Mouse (Mus musculus) hindbrain, embryonic 11.5 days (tissue): ENCODE data around the gene Capn11. TPM values are rescaled to one million over a fixed set of nuclear protein-coding genes. Genes with fewer than 3 reads are reported as not detected.

Experiments
- ATAC-seq: fragments of 200-750 bp; cut with Nextera tagmentation; 2 replicates; pipeline ENCODE4 v1.8.0; 2017; ENCODE audit warnings: mild to moderate bottlenecking, moderate TSS enrichment, moderate library complexity; ENCODE audit not compliant: low FRiP score
- DNase-seq: peaks from one replicate; pipeline ENCODE4 v3.0.0-alpha.2; 2015; ENCODE audit warnings: low spot score
- H3K27ac ChIP-seq: fragments of 300-500 bp; sonication (generic); 2 replicates; pipeline ENCODE4 v1.5.1; 2014; ENCODE audit warnings: mild to moderate bottlenecking, low read depth, low read length
- H3K27me3 ChIP-seq: fragments of 300-500 bp; sonication (generic); 2 replicates; pipeline ENCODE4 v1.6.1; 2014; ENCODE audit warnings: mild to moderate bottlenecking, low read length, moderate library complexity, mixed read lengths; ENCODE audit not compliant: control insufficient read depth, insufficient read depth
- H3K36me3 ChIP-seq: fragments of 300-500 bp; sonication (generic); 2 replicates; pipeline ENCODE4 v1.6.1; 2014; ENCODE audit warnings: mild to moderate bottlenecking, low read length, moderate library complexity, mixed read lengths; ENCODE audit not compliant: control insufficient read depth, insufficient read depth
- H3K4me1 ChIP-seq: fragments of 300-500 bp; sonication (generic); replicated peaks from 2 replicates; pipeline ENCODE4 v1.6.1; 2014; ENCODE audit warnings: low read length, mixed read lengths; ENCODE audit not compliant: control insufficient read depth, insufficient read depth
- H3K4me2 ChIP-seq: fragments of 300-500 bp; sonication (generic); replicated peaks from 2 replicates; pipeline ENCODE4 v1.6.1; 2014; ENCODE audit warnings: mild to moderate bottlenecking, low read depth, low read length
- H3K4me3 ChIP-seq: fragments of 300-500 bp; sonication (generic); 2 replicates; pipeline ENCODE4 v1.5.1; 2014; ENCODE audit warnings: low read depth, low read length
- H3K9ac ChIP-seq: fragments of 300-500 bp; sonication (generic); 2 replicates; pipeline ENCODE4 v1.6.1; 2014; ENCODE audit warnings: low read depth, low read length
- H3K9me3 ChIP-seq: fragments of 300-500 bp; sonication (generic); 2 replicates; pipeline ENCODE4 v1.6.1; 2016; ENCODE audit warnings: low read length; ENCODE audit not compliant: control insufficient read depth
- WGBS: fragments of 180-500 bp; shearing (Covaris S2); extraction: QIAGEN DNeasy Blood & Tissue Kit; methylation state at CpG from one replicate; pipeline ENCODE4 v1.1.7; 2014; 5-methylcytosine and 5-hydroxymethylcytosine counted together
- polyA plus RNA-seq: library from polyadenylated mRNA; unstranded; fragments of >200 nt; fragmentation: Nextera tagmentation; extraction: Ambion mirVana; gene quantifications from 2 replicates; pipeline ENCODE4 v1.2.1, GENCODE M21; 2014

Capn11 gene
- polyA plus RNA-seq, 1 experiment from 2014 or later, result 0.79 TPM

DNA sequence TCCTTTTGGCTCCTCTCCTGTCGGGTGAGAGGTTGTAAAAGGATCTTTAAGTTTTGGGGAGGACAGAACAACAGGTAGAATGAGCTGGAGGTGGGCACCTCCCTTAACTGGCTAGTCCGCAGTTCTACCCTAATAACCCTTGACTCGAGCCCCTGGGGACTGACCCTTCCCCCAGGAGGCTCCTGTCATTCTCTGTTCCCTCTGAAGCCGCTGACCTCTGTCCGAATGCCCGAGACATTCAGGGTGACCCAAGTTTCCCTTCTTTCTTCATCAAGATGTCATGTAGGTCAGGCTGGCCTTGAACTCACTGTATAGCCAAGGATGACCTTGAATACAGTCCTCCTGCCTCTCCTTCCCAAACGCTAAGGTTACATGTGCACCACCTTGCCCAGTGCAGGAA, 70.8 kb downstream of the Capn11 start:
- Histone ChIP-seq H3K27me3 (no peaks in the 10 kb centered on the region), H3K27ac (no peak overlapping the region), H3K9ac (no peak overlapping the region), H3K36me3 (no peaks in the 10 kb centered on the region), H3K4me2 (no peak overlapping the region), H3K9me3 (no peaks in the 10 kb centered on the region), H3K4me1 (peaks cover 5% of the 10 kb centered on the region), H3K4me3 (no peak overlapping the region)
- ATAC-seq (no peak), DNase-seq (no peak)
- WGBS, result 92% methylated on average over 7 of the region's 7 CpGs

DNA sequence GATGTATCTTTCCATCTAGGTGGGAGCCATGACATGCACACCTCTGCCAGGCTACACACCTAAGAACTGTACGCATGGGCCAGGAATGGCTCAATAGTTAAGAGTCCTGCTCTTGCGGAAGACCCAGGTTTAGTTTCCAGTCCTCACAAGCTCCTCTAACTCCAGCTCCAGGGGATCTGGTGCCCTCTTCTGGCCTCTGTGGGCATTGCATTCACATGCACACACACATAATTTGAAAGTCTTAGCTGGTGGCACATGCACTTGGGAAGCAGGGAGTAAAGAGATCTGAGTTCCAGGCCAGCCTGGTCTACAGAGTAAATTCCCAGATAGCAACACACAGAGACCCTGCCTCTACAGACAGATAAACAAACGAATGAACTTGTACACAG, 72.7 kb downstream of the Capn11 start:
- H3K27ac ChIP-seq, result no peak overlapping the region
- ATAC-seq (no peak), DNase-seq (peak; percentile 40)
- no peaks in the 10 kb centered on the region for H3K9me3 ChIP-seq
- no peaks in the 10 kb centered on the region for H3K36me3 ChIP-seq
- no peak overlapping the region for H3K4me3 ChIP-seq
- WGBS, result 96% methylated on average over 3 of the region's 3 CpGs
- no peaks in the 10 kb centered on the region for H3K27me3 ChIP-seq
- 0 out of 2 replicates have a peak, but pooled peaks cover 4% of the 10 kb centered on the region for H3K4me1 ChIP-seq
- H3K9ac ChIP-seq, result no peak overlapping the region
- no peak overlapping the region for H3K4me2 ChIP-seq

GRCm38 (mm10) chr17:45585725-45586448, 73.2 kb downstream of the Capn11 start:
- H3K4me3 ChIP-seq, result no peak overlapping the region
- 64% methylated on average over 23 of the region's 23 CpGs for WGBS
- H3K9ac ChIP-seq, result no peak overlapping the region
- H3K27me3 ChIP-seq, result no peaks in the 10 kb centered on the region
- 0 out of 2 replicates have a peak, but pooled peaks cover 4% of the 10 kb centered on the region for H3K4me1 ChIP-seq
- no peaks in the 10 kb centered on the region for H3K9me3 ChIP-seq
- peak overlapping the region; percentile 39 for H3K27ac ChIP-seq
- no peaks in the 10 kb centered on the region for H3K36me3 ChIP-seq
- ATAC-seq, result no peak
- DNase-seq, result no peak
- H3K4me2 ChIP-seq, result no peak overlapping the region

- Histone ChIP-seq H3K27me3 (no peaks in the 10 kb centered on the region), H3K36me3 (no peaks in the 10 kb centered on the region), H3K9me3 (no peaks in the 10 kb centered on the region), H3K9ac (no peak overlapping the region), H3K27ac (peak overlapping the region; percentile 37), H3K4me3 (no peak overlapping the region), H3K4me2 (no peak overlapping the region), H3K4me1 (0 out of 2 replicates have a peak, but pooled peaks cover 4% of the 10 kb centered on the region)
- DNase-seq (peak; percentile 90), ATAC-seq (peak; percentile 75)
- 14% methylated on average over 14 of the region's 14 CpGs for WGBS
Observed at GRCm38 (mm10) chr17:45584939-45585678, 74.0 kb downstream of the Capn11 start.

GRCm38 (mm10) chr17:45584096-45584896, 74.8 kb downstream of the Capn11 start:
- no peak overlapping the region for H3K4me2 ChIP-seq
- 0 out of 2 replicates have a peak, but pooled peaks cover 4% of the 10 kb centered on the region for H3K4me1 ChIP-seq
- DNase-seq (no peak), ATAC-seq (peak; percentile 17; the same call in 1 of the 2 replicates)
- no peaks in the 10 kb centered on the region for H3K9me3 ChIP-seq
- H3K36me3 ChIP-seq, result no peaks in the 10 kb centered on the region
- H3K27ac ChIP-seq, result 0 out of 2 replicates have a peak overlapping the region, but pooled peaks have one; percentile 37
- whole genome bisulfite sequencing, result 48% methylated on average over 12 of the region's 12 CpGs
- H3K27me3 ChIP-seq, result no peaks in the 10 kb centered on the region
- H3K9ac ChIP-seq, result no peak overlapping the region
- H3K4me3 ChIP-seq, result no peak overlapping the region

DNA sequence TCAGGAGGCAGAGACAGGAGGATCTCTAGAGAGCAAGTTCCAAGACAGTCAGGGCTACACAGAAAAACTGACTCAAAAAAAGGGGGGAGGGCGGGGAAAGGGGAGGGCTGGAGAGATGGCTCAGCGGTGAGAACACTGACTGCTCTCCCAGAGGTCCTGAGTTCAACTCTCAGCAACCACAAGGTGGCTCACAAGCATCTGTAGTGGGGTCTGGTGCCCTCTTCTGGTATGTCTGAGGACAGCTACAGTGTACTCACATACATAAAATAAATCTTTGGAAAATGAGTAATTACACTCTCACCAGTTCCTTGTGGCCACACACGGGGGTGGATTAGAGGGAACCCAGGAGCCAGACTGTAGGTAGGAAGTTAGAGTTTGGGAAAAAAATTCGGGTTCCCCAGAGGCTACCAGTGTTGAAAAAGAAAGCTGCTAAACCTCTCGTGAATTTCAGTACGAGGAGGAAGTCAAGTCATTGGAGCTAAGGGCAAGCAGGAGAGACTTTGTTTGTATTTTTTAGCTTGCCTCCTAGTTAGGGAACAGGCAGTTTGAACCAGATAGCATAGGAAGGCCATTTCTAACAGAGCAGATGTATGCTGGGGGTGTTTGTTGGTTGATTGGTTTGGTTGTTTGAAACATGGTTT, 76.3 kb downstream of the Capn11 start:
- H3K27ac ChIP-seq, result no peak overlapping the region
- H3K4me2 ChIP-seq, result no peak overlapping the region
- H3K9ac ChIP-seq, result no peak overlapping the region
- DNase-seq, result no peak
- H3K27me3 ChIP-seq, result no peaks in the 10 kb centered on the region
- no peaks in the 10 kb centered on the region for H3K9me3 ChIP-seq
- 72% methylated on average over 6 of the region's 6 CpGs for WGBS
- no peaks in the 10 kb centered on the region for H3K36me3 ChIP-seq
- no peak overlapping the region for H3K4me3 ChIP-seq
- 0 out of 2 replicates have a peak, but pooled peaks cover 4% of the 10 kb centered on the region for H3K4me1 ChIP-seq
- no peak for ATAC-seq

- Histone ChIP-seq H3K27ac (no peak overlapping the region), H3K9me3 (no peaks in the 10 kb centered on the region), H3K4me2 (no peak overlapping the region), H3K9ac (no peak overlapping the region), H3K27me3 (no peaks in the 10 kb centered on the region), H3K36me3 (no peaks in the 10 kb centered on the region), H3K4me1 (0 out of 2 replicates have a peak, but pooled peaks cover 4% of the 10 kb centered on the region), H3K4me3 (no peak overlapping the region)
- ATAC-seq, result no peak
- DNase-seq, result no peak
- 91% methylated on average over 6 of the region's 6 CpGs for WGBS
Observed at GRCm38 (mm10) chr17:45582188-45582587, 76.9 kb downstream of the Capn11 start.

- no peaks in the 10 kb centered on the region for H3K36me3 ChIP-seq
- H3K4me1 ChIP-seq, result 0 out of 2 replicates have a peak, but pooled peaks cover 4% of the 10 kb centered on the region
- peak; percentile 28; the same call in 1 of the 2 replicates for ATAC-seq
- H3K4me3 ChIP-seq, result no peak overlapping the region
- 21% methylated on average over 2 of the region's 2 CpGs for WGBS
- no peak overlapping the region for H3K27ac ChIP-seq
- H3K9me3 ChIP-seq, result no peaks in the 10 kb centered on the region
- no peaks in the 10 kb centered on the region for H3K27me3 ChIP-seq
- no peak overlapping the region for H3K4me2 ChIP-seq
- no peak overlapping the region for H3K9ac ChIP-seq
- peak; percentile 80 for DNase-seq
Observed at GRCm38 (mm10) chr17:45581567-45581983, 77.5 kb downstream of the Capn11 start.
